Mouse (Mus musculus): ENCODE data around the gene Mettl3. TPM values are rescaled to one million over a fixed set of nuclear protein-coding genes. Genes with fewer than 3 reads are reported as not detected.

Mettl3 gene
- total RNA-seq (2023), result 10 to 100 TPM; 20.7 to 24.2 TPM

GRCm38 (mm10) chr14:52304644-52305271 lies at the start of gene Mettl3:
Mettl3 (minus strand) TSS chr14:52305128.

GRCm38 (mm10) chr14:52327910-52328812 lies 23.2 kb upstream of the Mettl3 start, which contains the start of gene Sall2:
Sall2 (minus strand) TSS chr14:52328762.

GRCm38 (mm10) chr14:52278932-52279746 lies 25.8 kb downstream of the Mettl3 start, which contains the start of the genes Tox4 and Rab2b:
Tox4 (plus strand) TSS chr14:52279146.
Rab2b (minus strand) TSS chr14:52279545.

GRCm38 (mm10) chr14:52257484-52258213 lies 47.3 kb downstream of the Mettl3 start, which contains the start of gene Chd8:
Chd8 (minus strand) TSS chr14:52257780.

Other genes with a start within 250 kb of the Mettl3 start
- gene Hnrnpc, start 201.1 kb downstream of the Mettl3 start, total RNA-seq (2023), result 100 to 1,000 TPM; 228 to 249 TPM
- gene Rpgrip1, start 194.4 kb downstream of the Mettl3 start, total RNA-seq (2023), result 1 to 10 TPM; 1.1 to 3.4 TPM
- 10 to 100 TPM; 51.3 to 54.7 TPM for gene Supt16, start 107.7 kb downstream of the Mettl3 start, total RNA-seq (2023)
- 100 to 1,000 TPM; 105 to 113 TPM for gene Chd8, start 47.3 kb downstream of the Mettl3 start, total RNA-seq (2023)
- gene Tox4, start 26.0 kb downstream of the Mettl3 start, total RNA-seq (2023), result 100 to 1,000 TPM; 118 TPM
- gene Rab2b, start 25.6 kb downstream of the Mettl3 start, total RNA-seq (2023), result 1 to 10 TPM; 3.5 to 4.2 TPM
- under 1 TPM; 0.24 to 0.33 TPM for gene Sall2, start 23.6 kb upstream of the Mettl3 start, total RNA-seq (2023)
- gene Olfr1513, start 51.3 kb upstream of the Mettl3 start, total RNA-seq (2023), result not detected
- not detected for gene Olfr1512, start 74.0 kb upstream of the Mettl3 start, total RNA-seq (2023)
- gene Olfr1511, start 92.3 kb upstream of the Mettl3 start, total RNA-seq (2023), result not detected
- not detected for gene Olfr1510, start 109.2 kb upstream of the Mettl3 start, total RNA-seq (2023)
- not detected for gene Olfr1509, start 137.9 kb upstream of the Mettl3 start, total RNA-seq (2023)
- not detected for gene Olfr1508, start 162.4 kb upstream of the Mettl3 start, total RNA-seq (2023)
- gene Olfr1507, start 190.6 kb upstream of the Mettl3 start, total RNA-seq (2023), result not detected